Mouse (Mus musculus) B cell, adult 2 months (primary cell): Measurements from ENCODE around the gene Psma1.

Experiments used
- DNase-seq, 2 experiments: peaks; one replicate each; pipeline ENCODE4 v3.0.0; 2022

Psma1 gene

GRCm38 (mm10) chr7:114268446-114268845 is 7.5 kb downstream of the Psma1 start:
- no peak for DNase-seq

DNA sequence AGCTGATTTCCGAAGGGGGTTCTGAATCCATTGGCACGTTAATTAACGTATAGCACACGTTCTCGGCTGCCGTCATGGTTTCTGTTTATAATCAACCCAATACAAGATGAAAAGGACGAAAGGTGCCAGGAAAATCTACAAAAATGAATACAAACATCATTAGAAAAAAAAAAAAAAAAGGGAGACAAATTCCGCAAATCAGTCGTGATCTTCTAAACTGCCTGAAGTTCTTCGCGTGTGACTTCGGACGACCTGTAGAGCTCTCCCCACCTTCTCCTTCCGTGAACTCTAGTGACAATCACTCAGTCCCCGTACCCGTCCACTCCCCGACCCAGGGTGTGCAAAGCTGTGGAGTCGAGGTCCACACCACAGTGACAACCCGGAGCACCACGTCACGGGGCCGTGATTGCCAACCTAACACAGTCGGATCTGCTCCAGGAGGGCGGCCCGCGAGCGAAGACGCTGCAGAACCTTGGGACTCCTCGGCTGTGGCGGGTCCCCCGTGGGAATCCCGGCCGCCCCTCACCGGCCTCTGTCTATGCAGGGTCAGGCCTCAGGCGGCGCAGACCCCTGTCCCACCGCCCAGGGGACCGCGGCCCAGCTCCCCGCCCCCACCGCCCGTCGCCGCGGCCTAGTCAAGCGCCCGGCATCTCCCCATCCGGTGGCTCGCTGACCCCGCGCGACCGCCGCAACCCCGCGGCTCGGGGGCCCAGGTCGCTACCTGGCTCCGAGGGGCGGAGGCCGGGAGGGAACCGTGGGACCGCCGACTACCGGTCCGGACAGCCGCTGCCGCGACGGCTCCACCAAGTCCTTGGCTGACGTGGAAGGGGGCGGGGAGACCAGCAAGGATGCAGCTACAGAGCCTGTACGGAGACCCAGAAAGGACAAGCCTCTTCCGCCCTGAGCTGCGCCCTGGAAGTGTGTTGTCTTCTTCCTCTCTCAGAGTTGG is 21.8 kb downstream of the Psma1 start, which contains the start of gene Copb1:
Gene Copb1 (minus strand): TSS at position 827 of the 949 bp plus-strand sequence.
- peak; percentile 92 to 94 for DNase-seq

DNA sequence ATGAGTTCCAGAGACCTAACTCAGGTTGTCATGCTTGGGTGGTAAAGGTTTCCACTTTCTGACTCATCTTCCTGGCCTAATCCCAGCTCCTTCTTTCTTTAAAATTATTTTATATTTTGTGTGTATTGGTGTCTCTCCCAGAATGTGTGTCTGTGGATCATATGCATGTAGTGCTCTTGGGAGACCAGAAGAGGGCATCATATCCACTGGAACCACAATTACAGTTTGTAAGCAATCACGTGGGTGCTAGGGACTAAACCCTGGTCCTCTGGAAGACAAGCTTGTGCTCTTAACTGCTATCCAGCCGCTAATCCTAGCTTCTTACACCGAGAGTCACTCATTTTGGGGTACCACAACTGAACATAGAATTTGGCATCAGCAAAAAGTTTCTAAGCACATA is 24.2 kb downstream of the Psma1 start:
- DNase-seq = no peak

DNA sequence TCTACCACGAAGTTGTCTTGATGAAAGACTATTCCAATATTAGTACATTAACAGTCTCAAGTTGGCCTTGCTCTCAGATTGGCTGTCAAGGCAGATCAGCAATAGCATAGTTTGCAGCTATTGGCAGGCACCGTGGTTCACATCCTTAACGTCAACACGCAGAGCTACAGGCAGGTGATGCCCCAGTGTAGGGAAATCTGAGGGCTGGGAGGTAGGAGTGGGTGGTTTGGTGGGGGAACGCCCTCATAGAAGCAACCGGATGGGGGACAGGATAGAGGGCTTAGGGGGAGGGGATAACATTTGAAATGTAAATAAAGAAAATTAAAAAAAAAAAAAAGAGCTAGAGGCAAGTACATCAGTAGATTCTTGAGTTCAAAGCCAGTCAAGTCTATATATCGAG is 41.9 kb downstream of the Psma1 start:
- DNase-seq = no peak

DNA sequence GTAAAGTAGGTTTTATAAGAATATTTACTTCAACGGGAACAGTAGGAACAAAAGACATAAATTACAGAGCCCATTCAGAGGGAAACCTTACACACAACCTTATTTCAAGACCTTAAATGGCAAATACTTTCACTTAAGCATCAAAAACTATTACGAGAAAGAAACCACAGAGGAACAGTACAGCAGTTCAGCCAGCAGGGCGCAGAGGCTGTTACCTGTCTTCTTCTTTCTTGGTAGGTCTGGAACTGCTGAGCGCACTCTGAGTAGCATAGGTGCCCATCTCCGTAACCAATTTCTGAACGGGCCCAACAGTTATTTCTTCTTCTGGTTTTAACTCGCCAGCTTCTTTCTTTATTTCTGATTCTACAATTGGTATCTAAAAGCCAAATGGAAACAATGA is 42.9 kb downstream of the Psma1 start:
- DNase-seq = no peak

- no peak for DNase-seq
Observed at GRCm38 (mm10) chr7:114231857-114232256, 44.1 kb downstream of the Psma1 start.

DNA sequence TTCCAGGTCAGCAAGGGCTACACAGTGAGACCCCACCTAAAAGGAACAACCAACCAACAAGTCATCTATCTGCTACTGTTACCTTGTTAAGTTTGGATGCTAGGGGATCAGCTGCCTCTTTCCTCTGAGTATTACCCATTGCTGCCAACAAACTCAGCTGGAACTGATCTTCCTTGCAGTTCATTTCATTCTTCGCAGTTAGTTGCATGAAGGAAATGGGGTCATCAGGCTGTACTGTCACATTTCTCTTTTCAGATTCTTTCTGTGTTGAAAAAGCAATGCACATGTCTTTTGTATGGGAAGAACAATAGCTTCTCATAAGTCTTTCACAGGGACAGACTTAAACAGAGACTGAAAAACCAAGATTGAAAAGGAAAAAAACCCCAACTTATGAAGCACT is 49.4 kb downstream of the Psma1 start:
- DNase-seq = no peak

- DNase-seq = no peak
Observed at GRCm38 (mm10) chr7:114220433-114220832, 55.5 kb downstream of the Psma1 start.

- no peak for DNase-seq
Observed at GRCm38 (mm10) chr7:114216908-114217307, 59.0 kb downstream of the Psma1 start.
